Mouse (Mus musculus) granulocyte monocyte progenitor cell, adult 5-6 weeks (primary cell): ENCODE results near the gene Tac1. TPM values are rescaled to one million over a fixed set of nuclear protein-coding genes. Genes with fewer than 3 reads are reported as not detected.
"Not testable (repeated sequence)": the region's sequence is repeated elsewhere in the genome, so short reads cannot be mapped to it uniquely, and the experiment has no call there.

Source experiments
- ATAC-seq: replicated peaks from 2 replicates; pipeline ENCODE4 v1.8.0; 2016; ENCODE audit warnings: mild to moderate bottlenecking, moderate TSS enrichment, inconsistent platforms; ENCODE audit not compliant: poor library complexity, severe bottlenecking
- total RNA-seq, 2 experiments: library from RNA; stranded (forward) in 1 of 2; stranded (reverse) in 1 of 2; fragments of 200-712, 200-1000 nt in 1 of 2; fragments of >200 nt in 1 of 2; fragmentation: Nextera tagmentation in 1 of 2; gene quantifications; 2 replicates each; pipeline ENCODE4 v1.2.3; 2014 to 2017

The Tac1 gene
- total RNA-seq (2014; fragmentation: Nextera tagmentation) = not detected in 2 replicates
- total RNA-seq (2017) = not detected in 2 replicates

- ATAC-seq = no peak; the same call in 1 of the 2 replicates
Measured at GRCm38 (mm10) chr6:7554829-7555391, at the start of gene Tac1. TSS of gene Tac1 (plus strand) at chr6:7554879.

DNA sequence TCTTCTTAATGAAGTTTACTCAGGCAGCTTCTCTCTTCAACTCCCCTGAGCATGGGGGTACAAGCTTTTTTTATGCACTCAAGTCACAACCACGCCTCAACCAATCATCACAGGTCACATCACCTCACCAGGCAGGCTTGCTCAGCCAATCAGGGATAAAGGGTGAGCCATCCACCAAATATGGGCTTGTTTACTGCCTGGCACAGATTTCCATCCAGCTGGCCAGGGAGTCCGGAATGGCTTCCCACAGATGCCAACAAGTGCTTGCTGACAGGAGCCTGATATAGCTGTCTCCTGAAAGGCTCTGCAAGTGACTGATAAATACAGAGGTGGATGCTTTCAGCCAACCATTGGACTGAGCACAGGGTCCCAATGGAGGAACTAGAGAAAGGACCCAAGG is 11.2 kb upstream of the Tac1 start:
- not testable (repeated sequence) for ATAC-seq

DNA sequence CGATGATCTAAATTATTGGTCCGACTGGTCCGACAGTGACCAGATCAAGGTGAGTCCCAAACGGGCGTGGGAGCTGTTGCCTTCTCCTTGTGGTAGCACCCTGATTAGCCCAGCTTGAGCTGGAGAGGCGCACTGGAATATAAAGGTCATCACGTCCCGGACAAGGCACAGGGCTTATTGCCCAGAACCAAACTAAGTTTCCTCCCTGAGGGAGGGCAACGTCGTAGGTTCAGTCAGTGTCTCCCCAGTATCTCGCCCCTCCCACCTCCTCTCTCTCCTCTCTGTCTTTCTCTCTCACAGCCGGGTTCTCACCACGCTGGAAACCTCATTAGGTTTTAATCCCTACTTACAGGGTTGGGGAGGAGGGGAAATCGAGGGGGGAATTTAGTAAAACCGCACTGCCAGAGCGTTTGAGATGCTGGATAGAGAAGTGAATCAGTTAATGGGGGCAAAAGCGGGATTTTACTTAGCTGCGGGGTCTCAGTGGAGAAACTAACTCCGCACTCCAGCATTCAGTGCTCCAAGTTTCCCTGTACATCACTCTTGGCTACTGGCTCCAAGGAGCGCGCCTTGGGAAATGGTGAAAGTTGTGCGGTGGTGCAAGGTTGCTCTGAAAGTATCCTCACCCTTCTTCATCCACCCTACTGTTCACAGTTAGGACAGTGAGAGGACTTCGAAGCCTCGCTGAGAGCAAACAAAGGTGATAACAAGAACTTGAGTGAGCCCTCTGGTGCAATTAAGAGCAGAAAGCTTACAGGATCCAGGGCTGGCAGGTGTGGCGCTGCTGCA is 1.2 kb downstream of the Tac1 start:
- no peak for ATAC-seq

- ATAC-seq = no peak
Measured at GRCm38 (mm10) chr6:7558164-7558563, 3.5 kb downstream of the Tac1 start.

GRCm38 (mm10) chr6:7562524-7562923 is 7.8 kb downstream of the Tac1 start:
- ATAC-seq = no peak

DNA sequence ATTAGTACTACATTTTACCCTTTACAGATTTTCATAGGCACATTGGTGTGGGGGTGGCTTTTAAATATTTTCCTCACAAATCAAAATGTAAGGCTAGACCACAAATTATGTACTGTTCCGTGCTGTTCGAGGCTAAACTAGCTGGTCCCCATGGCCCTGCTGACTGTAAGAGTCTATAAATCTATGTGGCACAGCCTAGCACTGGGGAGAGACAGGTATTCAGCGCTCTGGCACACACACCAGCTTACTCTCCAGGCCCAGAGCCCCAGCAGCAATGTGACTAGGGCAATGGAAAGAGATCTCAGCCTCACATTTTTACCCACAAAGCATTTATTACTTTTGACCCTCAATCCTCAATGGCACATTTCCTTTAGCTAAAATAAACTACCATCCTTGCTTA is 9.9 kb downstream of the Tac1 start:
- ATAC-seq = no peak

DNA sequence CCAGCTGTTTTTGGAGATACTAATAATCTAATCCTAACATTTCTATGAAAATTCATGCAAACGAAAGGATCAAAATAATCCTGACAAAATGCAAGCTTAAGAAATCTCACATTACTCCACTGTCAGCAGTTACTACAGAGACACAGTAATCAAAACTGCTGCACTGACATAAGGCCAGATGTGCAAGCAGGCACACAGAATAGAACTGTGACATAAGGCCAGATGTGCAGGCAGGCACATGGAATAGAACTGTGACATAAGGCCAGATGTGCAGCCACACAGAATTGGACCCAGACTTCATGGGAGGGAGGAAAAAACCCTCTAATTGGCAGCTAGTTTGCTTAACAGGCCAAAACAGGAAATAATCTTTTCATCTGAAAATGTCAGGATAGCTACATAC is 16.5 kb downstream of the Tac1 start:
- ATAC-seq = no peak

GRCm38 (mm10) chr6:7578031-7578430 is 23.4 kb downstream of the Tac1 start:
- no peak for ATAC-seq

DNA sequence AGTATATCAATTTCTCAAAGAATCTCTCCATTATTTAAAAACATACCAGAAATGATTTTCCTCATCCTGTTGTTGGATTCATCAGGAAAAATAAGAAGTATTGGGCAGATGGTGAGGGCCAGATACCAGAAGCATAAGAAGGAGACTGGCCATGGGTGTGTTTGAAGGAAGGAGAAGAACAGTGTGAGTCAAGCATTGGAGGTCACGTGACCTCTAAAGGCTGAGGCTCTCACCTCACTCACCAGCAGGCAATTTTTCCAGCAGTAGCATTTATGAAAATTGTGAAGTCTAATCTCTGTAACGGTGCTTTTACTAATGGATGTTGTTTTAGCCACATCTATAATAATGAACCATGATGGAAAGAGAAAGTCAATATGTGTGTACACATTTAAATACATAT is 39.8 kb downstream of the Tac1 start:
- ATAC-seq = no peak

GRCm38 (mm10) chr6:7598416-7598815 is 43.7 kb downstream of the Tac1 start:
- no peak for ATAC-seq

GRCm38 (mm10) chr6:7600228-7600627 is 45.5 kb downstream of the Tac1 start:
- ATAC-seq = no peak

GRCm38 (mm10) chr6:7601353-7602094 is 46.8 kb downstream of the Tac1 start:
- no peak for ATAC-seq

GRCm38 (mm10) chr6:7613676-7614075 is 59.0 kb downstream of the Tac1 start:
- not testable (repeated sequence) for ATAC-seq

Other genes with a start within 250 kb of the Tac1 start
- 33.1 and 39.0 TPM in 2 replicates for gene Asns, start 138.4 kb downstream of the Tac1 start, total RNA-seq (2014; fragmentation: Nextera tagmentation)
- 22.1 and 23.9 TPM in 2 replicates for gene Asns, start 138.4 kb downstream of the Tac1 start, total RNA-seq (2017)